Mouse (Mus musculus) left cerebral cortex, postnatal 4 days (tissue): ENCODE measurements around the gene 2810459M11Rik. TPM values are rescaled to one million over a fixed set of nuclear protein-coding genes. Genes with fewer than 3 reads are reported as not detected.
"Not testable (repeated sequence)": the region's sequence is repeated elsewhere in the genome, so short reads cannot be mapped to it uniquely, and the experiment has no call there.

ENCODE experiments used
- DNase-seq: peaks from one replicate; pipeline ENCODE4 v3.0.0-alpha.2; 2022
- intact Hi-C: fragments of 180-260 bp; cut with DNase I; formaldehyde crosslinking; loops from one replicate; pipeline ENCODE4 v1.15.1; 2025
- total RNA-seq, 2 experiments: library from RNA; stranded (reverse); gene quantifications; 2 replicates each; pipeline ENCODE4 v1.2.3; 2021

The 2810459M11Rik gene
- total RNA-seq, result 10 to 100 TPM; 11.1 to 11.8 TPM

- intact Hi-C loops, result no loop called here
- peak; percentile 34 for DNase-seq
Measured at GRCm38 (mm10) chr1:86045848-86046805, at the start of gene 2810459M11Rik. Gene 2810459M11Rik (plus strand): TSS chr1:86045863.

GRCm38 (mm10) chr1:85997221-85997620 lies 48.4 kb upstream of the 2810459M11Rik start:
- intact Hi-C loops, result no loop called here
- no peak for DNase-seq

DNA sequence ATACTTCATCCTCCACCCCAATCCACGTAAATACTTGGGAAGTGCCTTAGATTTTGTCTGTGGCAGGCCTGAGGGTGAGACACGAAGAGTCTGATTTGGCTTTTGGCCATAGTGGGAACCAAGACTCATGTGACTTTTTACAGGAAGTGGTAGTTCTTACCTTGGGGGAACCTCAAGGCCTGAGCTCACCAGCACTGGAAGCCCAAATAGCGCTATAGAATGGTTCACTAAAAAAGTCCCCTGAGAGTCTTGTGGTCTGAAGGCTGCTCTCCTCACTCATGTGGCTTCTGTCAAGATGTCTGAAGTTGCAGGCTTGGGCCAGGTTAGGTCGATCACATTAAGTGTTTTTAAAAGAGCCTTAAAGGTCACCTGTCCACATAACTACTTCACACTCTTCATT lies 47.7 kb upstream of the 2810459M11Rik start:
- intact Hi-C loops, result no loop called here
- DNase-seq, result no peak

DNA sequence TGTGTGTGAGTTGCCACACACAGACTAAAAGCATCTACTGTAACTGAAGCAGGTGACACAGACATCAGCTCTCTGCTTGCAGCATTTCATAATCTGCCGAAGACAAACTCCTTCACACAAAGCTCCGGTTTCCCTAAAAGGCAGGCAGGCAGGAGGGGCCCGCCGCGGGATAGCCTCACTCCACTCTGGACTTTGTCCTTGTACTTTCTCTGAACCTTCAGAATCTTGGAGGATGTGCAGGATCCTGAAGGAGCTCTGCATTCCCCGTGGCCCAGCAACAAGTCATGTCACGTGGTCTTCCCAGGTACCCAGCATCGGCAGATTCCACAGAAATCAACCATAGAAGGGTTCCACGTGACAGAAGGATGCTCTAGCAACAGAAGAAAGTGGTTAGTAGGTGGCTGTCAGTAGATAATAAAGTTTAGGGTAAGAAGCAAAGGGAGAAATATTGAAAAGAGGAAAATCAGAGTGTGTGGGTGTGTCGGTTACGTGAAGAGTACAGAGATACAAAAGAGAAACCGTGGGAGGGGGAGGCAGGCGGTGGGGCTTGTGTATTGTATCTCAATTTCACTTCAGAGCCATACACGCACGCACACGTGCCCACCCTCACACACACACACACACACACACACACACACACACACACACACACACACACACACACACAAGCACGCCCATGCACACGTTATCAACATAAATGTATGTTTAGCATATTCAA lies 45.7 kb upstream of the 2810459M11Rik start:
- DNase-seq, result no peak
- intact Hi-C loops, result no loop called here

GRCm38 (mm10) chr1:86005540-86005939 lies 40.1 kb upstream of the 2810459M11Rik start:
- DNase-seq, result no peak
- intact Hi-C loops, result loop anchor here (5.0 kb wide), 1 partner anchor 68 kb away; no protein-coding TSS in a partner anchor

GRCm38 (mm10) chr1:86006040-86006439 lies 39.6 kb upstream of the 2810459M11Rik start:
- no peak for DNase-seq
- intact Hi-C loops, result loop anchor here (5.0 kb wide), 1 partner anchor 69 kb away; no protein-coding TSS in a partner anchor

GRCm38 (mm10) chr1:86007778-86008177 lies 37.9 kb upstream of the 2810459M11Rik start:
- DNase-seq, result peak; percentile 95
- intact Hi-C loops, result loop anchor here (2.0 to 5.0 kb wide), 2 partner anchors 70 to 155 kb away; no protein-coding TSS in a partner anchor

GRCm38 (mm10) chr1:86015758-86016157 lies 29.9 kb upstream of the 2810459M11Rik start:
- intact Hi-C loops, DNase-seq: not testable (repeated sequence)

DNA sequence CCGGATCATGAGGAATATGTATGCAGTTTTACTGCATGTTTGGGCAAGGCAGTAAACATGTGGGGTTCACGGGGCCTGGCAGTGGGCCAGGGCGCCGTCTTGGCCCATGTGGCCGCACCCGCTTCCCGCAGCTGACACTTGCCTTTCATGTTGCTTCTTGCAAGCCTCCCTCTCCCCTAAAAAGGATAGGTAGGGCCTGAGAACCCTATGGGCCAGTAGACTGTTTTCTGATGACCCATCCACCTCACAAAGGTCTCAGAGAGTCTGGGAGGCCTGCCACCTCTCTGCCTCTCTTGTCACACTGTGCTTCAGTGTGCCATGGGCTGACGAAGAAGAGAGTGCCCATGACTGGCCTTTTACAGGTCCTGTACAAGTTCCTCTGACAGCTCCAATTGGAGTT lies 29.1 kb upstream of the 2810459M11Rik start, which contains the start of gene Spata3:
Gene Spata3, plus strand, starts transcription at position 301 of the 400 bp plus-strand sequence.
- no peak for DNase-seq
- intact Hi-C loops, result no loop called here

DNA sequence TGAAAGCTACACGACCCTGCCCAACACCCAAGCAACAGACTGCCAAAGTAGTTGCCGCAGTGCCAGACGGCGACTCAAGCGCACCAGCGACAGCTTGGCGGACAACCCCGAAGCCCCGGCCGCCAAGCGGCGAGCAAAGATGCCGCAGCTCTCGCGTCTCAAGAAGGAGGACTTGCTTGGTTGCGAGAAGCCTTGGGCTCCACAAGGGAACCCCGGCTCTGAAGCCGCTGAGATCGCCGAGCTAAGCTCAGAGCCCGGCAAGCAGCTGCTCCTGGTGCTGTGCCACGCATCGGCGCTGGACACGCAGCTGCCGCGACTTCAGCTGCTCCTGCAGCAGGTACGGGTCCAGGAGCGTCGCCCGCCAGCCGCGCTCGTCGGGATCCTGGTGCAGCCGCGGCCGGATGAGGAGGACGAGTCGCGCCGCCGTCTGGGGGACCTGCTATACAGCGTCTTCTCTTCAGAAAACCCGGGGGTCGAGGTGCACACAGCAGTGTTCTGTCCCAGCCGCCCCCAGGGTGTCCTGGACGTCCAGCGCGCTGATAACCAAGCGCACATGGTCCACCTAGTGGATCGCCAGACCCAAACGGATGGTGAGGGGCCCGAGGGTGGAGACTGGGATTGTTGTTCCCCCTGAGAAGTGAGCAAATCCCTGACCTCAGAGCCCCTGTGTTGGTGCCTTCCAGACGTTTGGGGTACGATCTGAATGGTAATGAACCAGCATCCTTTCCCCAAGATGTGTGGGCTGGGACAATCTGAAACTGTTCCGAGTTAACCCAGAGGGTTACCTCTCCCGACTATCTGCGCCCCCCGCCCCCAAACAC lies 27.2 kb upstream of the 2810459M11Rik start:
- intact Hi-C loops, result no loop called here
- DNase-seq, result peak; percentile 89

- intact Hi-C loops, result no loop called here
- no peak for DNase-seq
Measured at GRCm38 (mm10) chr1:86021365-86021989, 24.2 kb upstream of the 2810459M11Rik start.

DNA sequence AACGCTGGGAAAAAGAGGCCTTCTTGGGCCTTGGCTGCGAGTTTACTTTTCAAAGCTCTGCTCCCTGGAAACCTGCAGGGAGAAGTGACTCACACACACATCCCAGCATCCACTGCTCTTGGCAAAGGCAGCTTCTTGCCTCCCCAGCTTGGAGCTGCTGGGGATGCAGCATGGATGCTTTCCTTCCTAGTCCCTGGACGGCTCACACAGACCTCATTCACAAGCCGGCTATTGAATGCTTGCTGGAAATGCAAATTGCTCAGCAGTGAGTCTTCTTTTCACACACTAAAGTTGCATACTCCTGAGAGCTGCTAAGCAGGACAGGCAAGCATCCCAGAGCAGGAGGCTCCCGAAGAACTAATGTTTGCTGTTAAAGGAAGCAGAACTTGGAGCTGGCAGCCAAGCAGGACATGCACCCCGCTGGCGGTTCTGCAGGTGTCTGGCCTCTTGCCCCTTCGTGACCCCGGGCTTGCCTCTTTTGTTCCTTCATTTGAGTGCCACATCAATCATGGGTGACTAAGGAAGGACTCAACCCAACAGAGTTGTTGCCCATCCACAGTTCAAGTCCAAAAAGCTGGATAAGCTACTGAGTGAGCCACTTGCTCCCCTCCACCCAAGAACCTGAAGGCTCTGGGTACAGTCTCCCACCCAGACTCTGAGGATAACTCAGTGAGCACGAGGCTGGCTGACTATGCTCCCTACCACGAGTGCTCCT lies 13.2 kb upstream of the 2810459M11Rik start:
- DNase-seq, result peak; percentile 56

DNA sequence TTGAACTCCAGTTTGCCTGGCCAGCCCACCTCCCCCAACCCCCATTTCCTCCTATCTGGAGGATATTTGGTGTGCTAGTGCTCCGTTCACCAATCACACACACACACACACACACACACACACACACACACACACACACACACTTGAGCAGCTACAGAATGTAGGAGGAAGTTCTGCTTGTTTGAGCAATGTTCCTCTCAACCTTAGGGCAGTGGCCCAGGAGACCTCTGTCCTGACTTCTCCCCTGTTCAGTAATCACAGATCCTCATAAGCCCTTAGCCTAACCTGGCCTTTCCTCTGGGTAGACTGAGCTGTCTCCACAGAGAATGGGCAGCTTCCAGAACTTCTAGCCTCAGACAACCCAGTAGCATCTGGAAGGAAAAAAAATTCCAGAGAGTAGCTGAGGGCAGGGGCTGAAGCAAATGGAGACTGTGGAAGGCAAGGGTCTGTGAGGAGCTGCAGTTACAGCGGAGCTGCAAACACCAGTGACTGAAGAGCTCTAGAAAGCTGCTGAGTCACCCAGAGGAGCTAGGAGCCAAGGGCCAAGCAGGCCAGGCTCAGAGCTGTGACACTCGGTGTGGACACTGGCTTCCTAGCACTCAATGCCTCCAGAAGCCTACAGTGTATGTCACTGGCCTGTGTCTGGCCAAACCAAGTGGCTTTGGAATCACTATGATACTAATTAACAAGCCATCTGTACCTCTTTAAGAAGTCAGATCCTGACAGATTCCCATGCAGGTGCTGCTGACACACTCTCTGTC lies 7.3 kb upstream of the 2810459M11Rik start:
- intact Hi-C loops, result no loop called here
- no peak for DNase-seq

More for the DNA sequence above, 13.2 kb upstream of the 2810459M11Rik start:
- intact Hi-C loops, result no loop called here

GRCm38 (mm10) chr1:86040131-86040530 lies 5.5 kb upstream of the 2810459M11Rik start:
- intact Hi-C loops, result no loop called here
- DNase-seq, result no peak

DNA sequence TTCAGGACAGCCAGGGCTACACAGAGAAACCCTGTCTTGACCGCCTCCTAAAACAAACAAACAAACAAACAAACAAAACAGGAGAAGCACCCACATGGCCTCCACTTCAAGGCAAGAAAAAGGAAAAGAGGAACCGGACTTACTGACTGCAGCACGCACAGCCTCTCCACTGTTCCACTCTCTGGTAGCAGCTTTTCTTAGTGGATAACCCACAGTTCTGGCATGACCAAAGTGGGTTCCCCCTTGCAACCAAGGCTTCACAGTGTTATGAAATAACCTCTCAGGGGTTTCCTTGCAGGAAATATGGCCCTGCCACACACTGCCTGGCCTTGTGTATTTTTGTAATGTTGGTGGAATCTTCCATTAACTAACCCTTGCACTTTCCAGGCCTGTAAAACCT lies 4.8 kb upstream of the 2810459M11Rik start:
- DNase-seq, result no peak

DNA sequence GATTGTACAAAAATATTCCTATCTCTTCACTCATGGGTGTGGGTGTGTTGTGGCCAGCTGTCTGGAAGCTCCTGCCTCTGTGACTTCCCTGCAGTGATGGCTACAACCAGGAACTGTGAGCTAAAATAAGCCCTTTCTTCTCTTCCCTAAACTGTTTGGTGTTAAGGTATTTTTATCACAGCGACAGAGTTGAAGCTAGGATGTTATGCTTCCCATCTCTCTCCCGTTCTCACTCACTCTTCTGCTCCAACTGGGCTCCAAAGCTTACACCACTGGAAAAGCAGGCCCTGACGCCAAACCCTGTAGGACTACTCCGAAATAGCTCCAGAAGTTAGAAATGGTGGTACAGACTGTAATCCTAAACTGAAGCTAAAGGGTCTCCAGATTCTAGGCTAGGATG lies 607 bp upstream of the 2810459M11Rik start:
- intact Hi-C loops, result no loop called here
- DNase-seq, result no peak

More for the DNA sequence above, 4.8 kb upstream of the 2810459M11Rik start:
- intact Hi-C loops, result no loop called here

- no peak for DNase-seq
Measured at GRCm38 (mm10) chr1:86046833-86047563, 1.3 kb downstream of the 2810459M11Rik start.

GRCm38 (mm10) chr1:86048231-86048630 lies 2.6 kb downstream of the 2810459M11Rik start:
- intact Hi-C loops, result no loop called here
- DNase-seq, result no peak

More at GRCm38 (mm10) chr1:86046833-86047563, 1.3 kb downstream of the 2810459M11Rik start:
- intact Hi-C loops, result no loop called here
